Mouse (Mus musculus): ENCODE data around the gene Elovl5.

- TF ChIP-seq CTCF (IDR thresholded peaks at IDR 0.05; ENCODE audit: low read depth): no peak
- TF ChIP-seq EP300 (IDR thresholded peaks at IDR 0.05; ENCODE audit: low read depth): no peak
Measured at GRCm38 (mm10) chr9:77941836-77942235, 24.7 kb downstream of the Elovl5 start.
